Mouse (Mus musculus): Measurements from ENCODE around the gene Tmem63b.

DNA sequence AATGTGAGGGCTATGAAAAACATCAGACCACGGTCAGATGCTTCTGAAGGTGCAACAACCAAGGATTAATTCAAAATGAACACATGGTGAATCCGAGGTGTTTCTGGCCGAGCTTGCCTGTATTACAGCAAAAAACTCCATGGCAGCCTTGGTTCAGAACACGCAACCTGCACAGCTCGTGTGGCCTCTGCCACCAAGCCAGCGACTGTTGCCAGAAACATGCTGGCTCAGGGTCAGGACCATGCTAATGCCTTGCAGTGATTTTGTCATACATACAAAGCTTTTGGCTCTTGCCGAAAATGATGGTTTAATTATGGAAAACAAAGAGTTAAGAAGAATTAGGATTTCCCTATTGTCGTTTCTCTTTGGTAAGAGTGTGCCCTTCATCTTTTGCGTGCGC lies 18.7 kb downstream of the Tmem63b start:
- TF ChIP-seq CTCF (IDR thresholded peaks at IDR 0.05; ENCODE audit: borderline replicate concordance, extremely low read depth, insufficient read depth, insufficient read length) (no peak), POLR2A (IDR thresholded peaks at IDR 0.05; ENCODE audit: borderline replicate concordance, extremely low read depth, insufficient read depth, insufficient read length, poor library complexity, severe bottlenecking) (no peak)
